Mouse (Mus musculus) MEL (cell line): ENCODE data around the gene Arl14.

Experiments used
- BHLHE40 ChIP-seq: IDR thresholded peaks from 2 replicates; pipeline ENCODE4 v1.6.1; 2012; ENCODE audit warnings: low read depth, mild to moderate bottlenecking, inconsistent platforms, low read length, improper control_type of control experiment, borderline replicate concordance
- CTCF ChIP-seq, 3 experiments: IDR thresholded peaks in 2 of 3; conservative IDR thresholded peaks in 1 of 3; 2 replicates each; pipeline ENCODE4 v1.5.1; 2011 to 2012; ENCODE audit warnings: low read length in 3 of 3, low read depth in 2 of 3, mild to moderate bottlenecking in 2 of 3, improper control_type of control experiment in 1 of 3, inconsistent platforms in 1 of 3, mixed read lengths in 1 of 3, moderate library complexity in 1 of 3; ENCODE audit not compliant: control insufficient read depth in 1 of 3, insufficient read depth in 1 of 3, poor library complexity in 1 of 3, severe bottlenecking in 1 of 3
- HCFC1 ChIP-seq: IDR thresholded peaks from 2 replicates; pipeline ENCODE4 v1.6.1; 2012; ENCODE audit warnings: low read depth, mild to moderate bottlenecking, inconsistent platforms, low read length, improper control_type of control experiment, moderate library complexity
- JUND ChIP-seq: IDR thresholded peaks from 2 replicates; pipeline ENCODE4 v1.6.1; 2011; ENCODE audit warnings: low read depth, mild to moderate bottlenecking, improper control_type of control experiment, low read length
- NELFE ChIP-seq: IDR thresholded peaks from 2 replicates; pipeline ENCODE4 v1.6.1; 2011; ENCODE audit warnings: low read depth, low read length, improper control_type of control experiment
- ZC3H11A ChIP-seq: IDR thresholded peaks from 2 replicates; pipeline ENCODE4 v1.6.1; 2012; ENCODE audit warnings: low read depth, mild to moderate bottlenecking, inconsistent platforms, low read length, improper control_type of control experiment

DNA sequence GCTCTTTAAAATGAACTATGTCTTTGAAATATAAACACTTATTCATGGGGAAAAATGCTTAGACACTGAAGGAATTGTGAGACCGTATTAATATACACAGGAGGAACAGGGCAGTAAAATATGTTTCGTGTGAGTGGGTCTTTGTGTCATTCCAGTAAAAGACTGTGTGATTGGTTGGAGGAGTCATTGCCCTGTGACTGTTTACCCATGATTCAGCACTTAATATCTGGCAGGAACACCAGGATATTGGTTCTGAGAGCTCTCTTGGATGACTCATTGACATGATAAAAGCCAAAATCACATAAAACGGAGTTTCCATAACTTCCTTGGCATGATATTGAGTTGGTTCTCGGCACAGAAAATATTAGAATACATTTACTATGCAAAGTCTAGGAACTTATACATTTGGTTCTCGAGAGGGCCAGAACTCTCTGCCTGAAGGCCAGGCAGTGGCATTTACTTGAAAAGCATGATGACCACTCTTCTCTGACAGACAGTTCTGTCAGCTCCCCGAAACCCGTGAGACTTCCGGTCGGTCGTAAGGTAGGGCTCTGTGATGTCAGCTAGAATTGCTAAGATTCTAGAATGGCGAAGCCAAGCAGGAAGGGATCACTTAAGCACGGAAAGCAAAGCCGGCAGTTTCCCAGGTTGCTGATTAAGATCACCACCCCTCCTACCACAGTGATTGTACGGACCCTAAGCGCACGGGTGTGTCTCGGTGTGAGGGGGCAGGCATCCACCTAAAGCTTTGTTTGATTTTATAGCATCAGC is 31.1 kb downstream of the Arl14 start:
- TF ChIP-seq HCFC1 (no peak), JUND (no peak), NELFE (no peak), CTCF (IDR thresholded peaks at IDR 0.05 in 2 of 3, conservative IDR thresholded peaks at IDR 0.05 in 1 of 3; ENCODE audit: control insufficient read depth in 1 of 3, insufficient read depth in 1 of 3, low read depth in 2 of 3, low read length in 3 of 3, poor library complexity in 1 of 3, severe bottlenecking in 1 of 3) (no peak), BHLHE40 (no peak), ZC3H11A (no peak)
